Mouse (Mus musculus) left cerebral cortex, adult 11 months (tissue): ENCODE data around the gene Olfr1350.
"Not testable (repeated sequence)": the region's sequence is repeated elsewhere in the genome, so short reads cannot be mapped to it uniquely, and the experiment has no call there.

Experiments used
- DNase-seq: peaks from one replicate; pipeline ENCODE4 v3.0.0; 2022; ENCODE audit warnings: low spot score

Gene Olfr1350

GRCm38 (mm10) chr7:6564541-6564940 is at the start of gene Olfr1350:
TSS of gene Olfr1350 (plus strand) at chr7:6564841.
- no peak for DNase-seq

GRCm38 (mm10) chr7:6521666-6522065 is 43.0 kb upstream of the Olfr1350 start:
- no peak for DNase-seq

GRCm38 (mm10) chr7:6522850-6523249 is 41.8 kb upstream of the Olfr1350 start, which contains the start of gene Olfr1349:
TSS of gene Olfr1349 (minus strand) at chr7:6522950.
- no peak for DNase-seq

GRCm38 (mm10) chr7:6525001-6525400 is 39.6 kb upstream of the Olfr1350 start:
- no peak for DNase-seq

- no peak for DNase-seq
These were observed 38.5 kb upstream of the Olfr1350 start for GRCm38 (mm10) chr7:6526141-6526540.

GRCm38 (mm10) chr7:6586096-6586759 is 21.6 kb downstream of the Olfr1350 start:
- peak; percentile 6 for DNase-seq

- DNase-seq: not testable (repeated sequence)
These were observed 24.1 kb downstream of the Olfr1350 start for GRCm38 (mm10) chr7:6588766-6589165.

GRCm38 (mm10) chr7:6603331-6603730 is 38.7 kb downstream of the Olfr1350 start:
- DNase-seq: no peak
